Mouse (Mus musculus) neural tube, embryonic 12.5 days (tissue): Measurements from ENCODE around the gene Ces3a. TPM values are rescaled to one million over a fixed set of nuclear protein-coding genes. Genes with fewer than 3 reads are reported as not detected.

Experiments used
- ATAC-seq: fragments of 200-750 bp; cut with Nextera tagmentation; 2 replicates; pipeline ENCODE4 v1.8.0; 2017; ENCODE audit warnings: low read depth, mild to moderate bottlenecking, moderate TSS enrichment, moderate library complexity; ENCODE audit not compliant: low FRiP score
- H3K27ac ChIP-seq: fragments of 300-500 bp; sonication (generic); 2 replicates; pipeline ENCODE4 v1.5.1; 2016
- H3K27me3 ChIP-seq: fragments of 300-500 bp; sonication (generic); replicated peaks from 2 replicates; pipeline ENCODE4 v1.6.1; 2016; ENCODE audit warnings: mild to moderate bottlenecking
- H3K36me3 ChIP-seq: fragments of 300-500 bp; sonication (generic); 2 replicates; pipeline ENCODE4 v1.6.1; 2016; ENCODE audit warnings: mild to moderate bottlenecking
- H3K4me1 ChIP-seq: fragments of 300-500 bp; sonication (generic); 2 replicates; pipeline ENCODE4 v1.6.1; 2016
- H3K4me2 ChIP-seq: fragments of 300-500 bp; sonication (generic); replicated peaks from 2 replicates; pipeline ENCODE4 v1.6.1; 2016; ENCODE audit warnings: mild to moderate bottlenecking
- H3K4me3 ChIP-seq: fragments of 300-500 bp; sonication (generic); 2 replicates; pipeline ENCODE4 v1.5.1; 2016
- H3K9ac ChIP-seq: fragments of 300-500 bp; sonication (generic); 2 replicates; pipeline ENCODE4 v1.6.1; 2016; ENCODE audit warnings: mild to moderate bottlenecking
- H3K9me3 ChIP-seq: fragments of 300-500 bp; sonication (generic); 2 replicates; pipeline ENCODE4 v1.6.1; 2016; ENCODE audit warnings: mild to moderate bottlenecking
- WGBS: fragments of 180-500 bp; shearing (Covaris S2); methylation state at CpG from one replicate; pipeline ENCODE4 v1.1.7; 2016; 5-methylcytosine and 5-hydroxymethylcytosine counted together
- polyA plus RNA-seq: library from polyadenylated mRNA; unstranded; fragments of >200 nt; fragmentation: Nextera tagmentation; extraction: Ambion mirVana; gene quantifications from 2 replicates; pipeline ENCODE4 v1.2.1, GENCODE M21; 2016

Ces3a gene
- not detected in 2 replicates for polyA plus RNA-seq

GRCm38 (mm10) chr8:105048371-105048854 lies at the start of gene Ces3a:
TSS of gene Ces3a (plus strand) at chr8:105048601.
- H3K4me3 ChIP-seq, result no peak within 1 kb of the TSS
- H3K9me3 ChIP-seq, result no peaks in the 10 kb centered on the region
- H3K27ac ChIP-seq, result no peak within 1 kb of the TSS
- no peaks in the 10 kb centered on the region for H3K4me1 ChIP-seq
- no peak within 1 kb of the TSS for H3K4me2 ChIP-seq
- whole genome bisulfite sequencing, result 79% methylated on average over 3 of the region's 3 CpGs
- no peaks in the 10 kb centered on the region for H3K36me3 ChIP-seq
- ATAC-seq, result no peak
- H3K9ac ChIP-seq, result no peak within 1 kb of the TSS
- no peaks in the 10 kb centered on the region for H3K27me3 ChIP-seq

GRCm38 (mm10) chr8:104999183-104999582 lies 49.2 kb upstream of the Ces3a start:
- Histone ChIP-seq H3K9ac (no peak overlapping the region), H3K4me1 (no peaks in the 10 kb centered on the region), H3K4me2 (no peak overlapping the region), H3K27ac (no peak overlapping the region), H3K4me3 (no peak overlapping the region), H3K36me3 (no peaks in the 10 kb centered on the region), H3K9me3 (no peaks in the 10 kb centered on the region), H3K27me3 (no peaks in the 10 kb centered on the region)
- 86% methylated on average over 6 of the region's 6 CpGs for WGBS
- no peak for ATAC-seq

DNA sequence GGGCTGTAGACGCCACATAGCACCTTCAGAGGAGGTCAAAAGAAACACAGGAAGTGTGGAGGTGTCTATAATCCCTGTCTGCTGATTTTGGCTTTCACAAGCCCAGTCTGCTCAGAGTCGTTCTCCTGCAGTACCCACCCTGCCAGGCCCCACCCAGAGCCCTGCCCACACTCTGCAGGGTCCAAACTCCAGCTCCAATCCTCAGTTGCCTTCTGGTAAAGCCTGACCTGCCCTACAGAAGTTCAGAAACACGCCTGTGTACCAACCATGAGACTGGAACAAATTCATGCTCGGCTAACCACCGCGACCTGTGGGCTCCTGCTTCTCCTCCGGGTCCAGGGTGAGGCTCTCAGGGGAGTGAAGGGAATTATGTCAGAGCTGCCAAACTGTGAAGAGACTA lies 47.8 kb upstream of the Ces3a start, which contains the start of gene Ces2h:
Ces2h (plus strand) TSS at position 268 of the 400 bp plus-strand sequence.
- Histone ChIP-seq H3K4me3 (no peak within 1 kb of the TSS), H3K4me1 (no peaks in the 10 kb centered on the region), H3K27ac (no peak within 1 kb of the TSS), H3K27me3 (no peaks in the 10 kb centered on the region), H3K9ac (no peak within 1 kb of the TSS), H3K9me3 (no peaks in the 10 kb centered on the region), H3K4me2 (no peak within 1 kb of the TSS), H3K36me3 (no peaks in the 10 kb centered on the region)
- WGBS, result 86% methylated on average over 7 of the region's 7 CpGs
- no peak for ATAC-seq

- WGBS, result 93% methylated on average over 2 of the region's 2 CpGs
- no peaks in the 10 kb centered on the region for H3K36me3 ChIP-seq
- no peak overlapping the region for H3K27ac ChIP-seq
- no peaks in the 10 kb centered on the region for H3K4me1 ChIP-seq
- H3K4me3 ChIP-seq, result no peak overlapping the region
- ATAC-seq, result no peak
- H3K4me2 ChIP-seq, result no peak overlapping the region
- H3K9ac ChIP-seq, result no peak overlapping the region
- no peaks in the 10 kb centered on the region for H3K27me3 ChIP-seq
- peaks cover 6% of the 10 kb centered on the region; the same call in 1 of the 2 replicates for H3K9me3 ChIP-seq
Measured at GRCm38 (mm10) chr8:105010000-105010399, 38.4 kb upstream of the Ces3a start.

- Histone ChIP-seq H3K4me3 (no peak overlapping the region), H3K27me3 (no peaks in the 10 kb centered on the region), H3K36me3 (no peaks in the 10 kb centered on the region), H3K9me3 (peaks cover 6% of the 10 kb centered on the region; the same call in 1 of the 2 replicates), H3K4me2 (no peak overlapping the region), H3K9ac (no peak overlapping the region), H3K4me1 (no peaks in the 10 kb centered on the region), H3K27ac (no peak overlapping the region)
- ATAC-seq, result no peak
- WGBS, result 85% methylated on average over 12 of the region's 12 CpGs
Measured at GRCm38 (mm10) chr8:105011136-105011535, 37.3 kb upstream of the Ces3a start.

DNA sequence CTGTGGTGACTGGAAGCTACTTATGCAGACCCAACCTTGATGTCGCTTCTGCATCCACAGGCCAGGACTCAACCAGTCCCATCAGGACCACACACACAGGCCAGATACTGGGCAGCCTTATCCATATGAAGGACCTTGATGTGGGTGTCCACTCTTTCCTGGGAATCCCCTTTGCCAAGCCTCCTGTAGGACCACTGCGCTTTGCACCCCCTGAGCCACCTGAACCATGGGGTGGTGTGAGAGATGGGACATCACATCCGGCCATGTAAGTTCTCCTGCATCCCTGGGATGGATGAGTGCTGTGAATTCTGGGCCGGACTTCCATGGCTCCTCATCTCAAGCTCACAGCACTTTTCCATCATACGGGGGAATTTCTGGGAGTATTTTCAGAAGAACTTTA lies 34.0 kb upstream of the Ces3a start:
- H3K36me3 ChIP-seq, result no peaks in the 10 kb centered on the region
- H3K4me1 ChIP-seq, result no peaks in the 10 kb centered on the region
- no peak overlapping the region for H3K4me3 ChIP-seq
- no peak for ATAC-seq
- H3K4me2 ChIP-seq, result no peak overlapping the region
- H3K27ac ChIP-seq, result no peak overlapping the region
- no peaks in the 10 kb centered on the region for H3K27me3 ChIP-seq
- 89% methylated on average over 5 of the region's 5 CpGs for WGBS
- H3K9me3 ChIP-seq, result no peaks in the 10 kb centered on the region
- H3K9ac ChIP-seq, result no peak overlapping the region

GRCm38 (mm10) chr8:105021954-105022353 lies 26.4 kb upstream of the Ces3a start:
- Histone ChIP-seq H3K4me3 (no peak overlapping the region), H3K27me3 (no peaks in the 10 kb centered on the region), H3K9ac (no peak overlapping the region), H3K4me1 (no peaks in the 10 kb centered on the region), H3K36me3 (no peaks in the 10 kb centered on the region), H3K9me3 (no peaks in the 10 kb centered on the region), H3K27ac (no peak overlapping the region), H3K4me2 (no peak overlapping the region)
- WGBS, result 80% methylated on average over 1 of the region's 1 CpGs
- ATAC-seq, result no peak

GRCm38 (mm10) chr8:105023087-105023486 lies 25.3 kb upstream of the Ces3a start:
- H3K27me3 ChIP-seq, result no peaks in the 10 kb centered on the region
- no peak for ATAC-seq
- H3K9me3 ChIP-seq, result no peaks in the 10 kb centered on the region
- H3K4me3 ChIP-seq, result no peak overlapping the region
- H3K36me3 ChIP-seq, result no peaks in the 10 kb centered on the region
- H3K4me2 ChIP-seq, result no peak overlapping the region
- no peak overlapping the region for H3K27ac ChIP-seq
- no peaks in the 10 kb centered on the region for H3K4me1 ChIP-seq
- no peak overlapping the region for H3K9ac ChIP-seq
- WGBS, result 71% methylated on average over 1 of the region's 1 CpGs

DNA sequence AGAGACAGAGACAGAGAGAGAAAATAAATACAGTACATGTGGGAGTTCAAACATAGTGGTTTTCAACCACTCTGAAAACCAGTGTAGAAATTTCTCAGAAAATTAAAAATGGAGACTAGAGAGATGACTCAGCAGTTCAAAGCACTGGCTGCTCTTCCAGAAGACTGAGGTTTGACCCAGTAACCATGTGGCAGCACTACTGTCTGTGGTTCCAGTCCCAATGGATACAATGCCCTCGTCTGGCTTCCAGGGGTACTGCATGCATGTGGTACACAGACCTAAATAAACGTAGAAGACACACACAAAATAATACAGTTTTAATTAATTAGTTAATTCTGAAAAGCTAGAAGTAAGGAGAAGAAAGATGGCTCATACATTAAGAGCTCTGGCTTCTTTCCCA lies 23.4 kb upstream of the Ces3a start:
- no peak for ATAC-seq
- Histone ChIP-seq H3K4me3 (no peak overlapping the region), H3K9ac (no peak overlapping the region), H3K9me3 (no peaks in the 10 kb centered on the region), H3K4me2 (no peak overlapping the region), H3K36me3 (no peaks in the 10 kb centered on the region), H3K27ac (no peak overlapping the region), H3K27me3 (no peaks in the 10 kb centered on the region), H3K4me1 (no peaks in the 10 kb centered on the region)
- 57% methylated on average over 2 of the region's 2 CpGs for WGBS

- Histone ChIP-seq H3K27me3 (no peaks in the 10 kb centered on the region), H3K9me3 (no peaks in the 10 kb centered on the region), H3K9ac (no peak overlapping the region), H3K27ac (no peak overlapping the region), H3K4me2 (no peak overlapping the region), H3K4me3 (no peak overlapping the region), H3K4me1 (no peaks in the 10 kb centered on the region), H3K36me3 (no peaks in the 10 kb centered on the region)
- no peak for ATAC-seq
- 60% methylated on average over 1 of the region's 1 CpGs for WGBS
Measured at GRCm38 (mm10) chr8:105043510-105043909, 4.9 kb upstream of the Ces3a start.

- Histone ChIP-seq H3K27me3 (no peaks in the 10 kb centered on the region), H3K9me3 (no peaks in the 10 kb centered on the region), H3K36me3 (no peaks in the 10 kb centered on the region), H3K27ac (no peak overlapping the region), H3K9ac (no peak overlapping the region), H3K4me2 (no peak overlapping the region), H3K4me1 (no peaks in the 10 kb centered on the region), H3K4me3 (no peak overlapping the region)
- WGBS, result 85% methylated on average over 3 of the region's 3 CpGs
- no peak for ATAC-seq
Measured at GRCm38 (mm10) chr8:105045824-105046401, 2.5 kb upstream of the Ces3a start.

DNA sequence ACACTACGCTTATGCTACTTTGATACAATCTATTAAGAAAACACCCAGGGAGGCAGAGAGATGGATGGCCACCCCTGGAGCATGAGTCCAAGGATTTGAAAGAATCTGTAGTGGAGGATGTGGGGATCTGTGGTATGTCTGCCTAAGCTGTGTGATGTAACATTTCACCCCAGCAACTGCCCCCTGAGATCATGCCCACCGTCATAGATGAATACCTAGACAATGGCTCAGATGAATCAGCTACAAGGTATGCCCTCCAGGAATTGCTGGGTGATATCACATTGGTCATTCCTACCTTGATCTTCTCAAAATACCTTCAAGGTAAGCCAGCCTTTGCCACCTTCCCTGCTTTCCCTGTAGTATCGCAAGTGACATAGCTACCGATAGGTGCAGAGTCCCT lies 7.8 kb downstream of the Ces3a start:
- Histone ChIP-seq H3K9me3 (no peaks in the 10 kb centered on the region), H3K4me2 (no peak overlapping the region), H3K27me3 (no peaks in the 10 kb centered on the region), H3K4me3 (no peak overlapping the region), H3K27ac (no peak overlapping the region), H3K9ac (no peak overlapping the region), H3K4me1 (no peaks in the 10 kb centered on the region), H3K36me3 (no peaks in the 10 kb centered on the region)
- WGBS, result 90% methylated on average over 4 of the region's 4 CpGs
- ATAC-seq, result no peak

DNA sequence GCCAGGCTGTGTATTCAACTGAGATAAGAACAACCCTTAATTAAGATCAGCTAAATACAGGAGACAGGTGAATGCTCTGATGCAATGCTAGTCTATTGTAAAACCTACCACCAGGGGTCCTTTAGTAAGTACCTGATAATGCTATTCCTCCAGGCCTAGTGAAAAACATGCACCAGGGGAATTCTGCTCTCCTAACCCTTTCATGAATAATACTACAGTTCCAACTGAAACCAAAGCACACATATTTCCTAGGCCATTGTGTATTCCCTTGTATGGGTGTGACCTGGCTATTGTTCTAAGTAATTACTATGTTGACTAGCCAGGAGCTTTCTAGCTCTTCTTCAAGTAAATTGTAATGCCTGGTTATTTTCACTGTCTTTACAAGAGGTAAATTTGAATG lies 11.7 kb downstream of the Ces3a start:
- H3K4me2 ChIP-seq, result no peak overlapping the region
- H3K27me3 ChIP-seq, result no peaks in the 10 kb centered on the region
- no peak overlapping the region for H3K27ac ChIP-seq
- no peaks in the 10 kb centered on the region for H3K36me3 ChIP-seq
- no peak overlapping the region for H3K9ac ChIP-seq
- ATAC-seq, result no peak
- no peaks in the 10 kb centered on the region for H3K4me1 ChIP-seq
- H3K9me3 ChIP-seq, result no peaks in the 10 kb centered on the region
- no peak overlapping the region for H3K4me3 ChIP-seq
